Mouse (Mus musculus) G1E (cell line): ENCODE results near the gene Adamts2. TPM values are rescaled to one million over a fixed set of nuclear protein-coding genes. Genes with fewer than 3 reads are reported as not detected.

Experiments
- ATAC-seq: 2 replicates; pipeline ENCODE4 v1.8.0; 2016; ENCODE audit warnings: mild to moderate bottlenecking; ENCODE audit not compliant: insufficient number of reproducible peaks, poor library complexity, low FRiP score, severe bottlenecking; ENCODE audit errors: extremely low read depth
- DNase-seq: peaks from one replicate; pipeline ENCODE4 v3.0.0; 2012; ENCODE audit warnings: low spot score
- H3K27me3 ChIP-seq: 2 replicates; pipeline ENCODE4 v1.6.1; 2012; ENCODE audit warnings: mild to moderate bottlenecking, low read length, inconsistent platforms; ENCODE audit not compliant: insufficient read depth
- H3K36me3 ChIP-seq: replicated peaks from 2 replicates; pipeline ENCODE3; 2012; ENCODE audit warnings: mild to moderate bottlenecking, inconsistent platforms
- H3K4me1 ChIP-seq: 2 replicates; pipeline ENCODE4 v1.6.1; 2012; ENCODE audit warnings: low read depth, low read length, inconsistent platforms, mixed read lengths; ENCODE audit not compliant: insufficient read depth
- H3K4me3 ChIP-seq: 2 replicates; pipeline ENCODE4 v1.5.1; 2012; ENCODE audit warnings: low read depth, mild to moderate bottlenecking, inconsistent platforms, low read length, moderate library complexity, mixed read lengths
- H3K9me3 ChIP-seq: replicated peaks from 2 replicates; pipeline ENCODE4 v1.6.1; 2012; ENCODE audit warnings: inconsistent platforms
- CTCF ChIP-seq: IDR thresholded peaks from 2 replicates; pipeline ENCODE4 v1.5.1; 2012; ENCODE audit warnings: low read depth, low read length, inconsistent platforms, mixed read lengths
- GATA1 ChIP-seq: IDR thresholded peaks from 2 replicates; pipeline ENCODE4 v1.6.1; 2012; ENCODE audit warnings: borderline replicate concordance, low read length, inconsistent platforms, mixed read lengths
- GATA2 ChIP-seq: IDR thresholded peaks from 2 replicates; pipeline ENCODE4 v1.6.1; 2012; ENCODE audit warnings: low read depth, low read length, inconsistent platforms, borderline replicate concordance
- POLR2AphosphoS5 ChIP-seq: IDR thresholded peaks from 2 replicates; pipeline ENCODE4 v1.6.1; 2012; ENCODE audit warnings: low read depth, low read length, inconsistent platforms; ENCODE audit not compliant: insufficient replicate concordance
- TAL1 ChIP-seq: conservative IDR thresholded peaks from 2 replicates; pipeline ENCODE4 v1.6.1; 2012; ENCODE audit warnings: low read depth, low read length, inconsistent platforms, mixed read lengths
- polyA plus RNA-seq: library from polyadenylated mRNA; stranded (reverse); fragments of >175 nt; gene quantifications from 2 replicates; pipeline ENCODE4 v1.2.3, GENCODE M21; 2012
- total RNA-seq, 2 experiments: library from RNA; stranded (forward) in 1 of 2; stranded (reverse) in 1 of 2; fragments of 200-1000 nt in 1 of 2; fragments of >200 nt in 1 of 2; fragmentation: Nextera tagmentation in 1 of 2; gene quantifications; 2 replicates each; pipeline ENCODE4 v1.2.3; 2014 to 2017

Gene Adamts2
- total and polyA plus RNA-seq, 3 experiments = 0.05 TPM; not detected in 2

DNA sequence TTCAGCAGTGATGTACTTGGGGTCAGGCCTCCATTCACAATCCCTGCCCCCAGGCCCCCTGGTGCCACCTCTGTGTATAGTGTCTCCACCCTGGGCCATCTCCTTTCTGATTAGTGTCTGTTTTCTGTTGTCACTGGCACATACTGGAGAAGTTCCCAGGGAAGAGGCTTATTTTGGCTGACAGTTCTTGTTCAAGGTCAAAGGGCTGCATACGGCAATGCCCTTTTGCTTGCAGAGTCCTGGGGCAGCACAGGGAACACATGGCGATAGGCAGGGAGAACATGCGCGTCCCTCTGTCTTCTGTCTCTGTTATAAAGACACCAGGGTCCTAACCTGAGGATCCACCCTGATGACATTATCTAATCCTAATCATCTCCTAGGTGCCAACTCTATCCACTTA, 87.8 kb downstream of the Adamts2 start:
- no peak for TF ChIP-seq GATA2
- no peak for TF ChIP-seq GATA1
- no peak for TF ChIP-seq CTCF
- TF ChIP-seq TAL1 = no peak
- no peak for TF ChIP-seq POLR2AphosphoS5
- peaks cover 44% of the 10 kb centered on the region for H3K9me3 ChIP-seq
- no peak overlapping the region for H3K4me3 ChIP-seq
- no peaks in the 10 kb centered on the region for H3K36me3 ChIP-seq
- no peak for ATAC-seq
- no peak for DNase-seq
- no peaks in the 10 kb centered on the region for H3K27me3 ChIP-seq
- no peaks in the 10 kb centered on the region for H3K4me1 ChIP-seq

DNA sequence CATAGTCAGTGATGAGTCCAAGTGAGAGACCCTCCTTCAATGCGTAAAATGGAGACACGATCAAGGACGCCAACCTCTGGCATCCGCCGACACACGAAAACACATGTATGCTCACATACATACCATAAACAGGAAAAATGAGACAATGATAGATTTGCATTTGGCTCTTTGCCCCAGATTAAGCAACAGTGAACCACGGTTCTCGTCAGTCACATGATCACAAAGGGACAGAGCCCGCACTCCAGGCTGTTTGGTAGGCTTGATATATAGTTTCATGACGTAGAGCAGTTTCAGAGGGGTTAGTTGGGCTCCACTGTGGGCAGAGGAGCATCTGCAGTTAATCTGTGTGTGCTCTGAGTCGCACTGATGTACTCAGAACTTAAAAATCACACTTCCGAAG, 98.1 kb downstream of the Adamts2 start:
- no peaks in the 10 kb centered on the region for H3K36me3 ChIP-seq
- no peaks in the 10 kb centered on the region for H3K4me1 ChIP-seq
- peaks cover 42% of the 10 kb centered on the region for H3K9me3 ChIP-seq
- no peak for DNase-seq
- TF ChIP-seq GATA2 = no peak
- TF ChIP-seq GATA1 = no peak
- no peak for TF ChIP-seq CTCF
- TF ChIP-seq TAL1 = no peak
- no peak for TF ChIP-seq POLR2AphosphoS5
- no peaks in the 10 kb centered on the region for H3K27me3 ChIP-seq
- H3K4me3 ChIP-seq = no peak overlapping the region
- ATAC-seq = no peak

DNA sequence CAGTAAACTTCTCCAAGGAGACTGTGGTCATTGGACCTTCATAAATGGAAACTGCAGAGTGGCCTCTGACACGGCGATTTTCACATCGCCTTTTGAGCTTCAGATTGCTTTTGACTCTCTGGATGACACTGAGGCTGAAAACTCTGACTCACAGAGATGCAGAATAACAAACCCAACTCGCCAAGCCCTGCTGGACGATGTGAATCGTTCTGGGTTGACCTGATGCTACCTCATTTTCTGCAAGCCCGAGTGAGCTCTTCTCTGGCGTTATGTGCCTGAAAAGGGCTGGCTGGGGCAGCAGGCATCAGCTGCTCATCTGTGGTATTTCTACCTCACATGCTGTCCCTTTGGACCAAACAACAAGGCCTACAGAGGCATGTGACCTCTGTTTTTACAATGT, 98.6 kb downstream of the Adamts2 start:
- no peak for TF ChIP-seq TAL1
- no peak for TF ChIP-seq GATA1
- no peak for TF ChIP-seq CTCF
- Histone ChIP-seq H3K4me1 (no peaks in the 10 kb centered on the region), H3K9me3 (peaks cover 42% of the 10 kb centered on the region), H3K27me3 (no peaks in the 10 kb centered on the region), H3K36me3 (no peaks in the 10 kb centered on the region), H3K4me3 (no peak overlapping the region)
- DNase-seq = no peak
- no peak for ATAC-seq

DNA sequence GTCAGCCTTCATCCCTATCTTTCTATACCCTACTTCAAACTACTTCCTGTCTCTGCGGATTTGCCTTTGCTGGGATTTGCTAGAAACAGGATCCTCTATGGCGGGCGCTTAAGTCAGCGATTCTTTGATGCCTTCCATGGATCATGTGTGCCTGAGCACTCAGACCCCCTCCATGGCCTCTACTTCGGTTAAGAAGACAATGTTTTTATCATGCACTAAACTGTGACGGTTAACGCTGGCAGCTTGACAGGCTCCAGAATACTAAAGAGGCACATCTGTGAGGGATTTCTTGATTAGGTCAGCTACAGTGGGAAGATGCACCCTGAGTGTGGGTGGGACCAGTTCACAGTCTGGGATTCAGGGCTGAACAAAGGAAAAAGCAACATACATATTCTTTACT, 101.5 kb downstream of the Adamts2 start:
- Histone ChIP-seq H3K9me3 (peaks cover 56% of the 10 kb centered on the region), H3K36me3 (no peaks in the 10 kb centered on the region), H3K4me1 (no peaks in the 10 kb centered on the region), H3K4me3 (no peak overlapping the region), H3K27me3 (no peaks in the 10 kb centered on the region)
- no peak for ATAC-seq
- no peak for TF ChIP-seq GATA1
- no peak for TF ChIP-seq GATA2
- TF ChIP-seq CTCF = no peak
- TF ChIP-seq POLR2AphosphoS5 = no peak
- TF ChIP-seq TAL1 = no peak
- DNase-seq = no peak

DNA sequence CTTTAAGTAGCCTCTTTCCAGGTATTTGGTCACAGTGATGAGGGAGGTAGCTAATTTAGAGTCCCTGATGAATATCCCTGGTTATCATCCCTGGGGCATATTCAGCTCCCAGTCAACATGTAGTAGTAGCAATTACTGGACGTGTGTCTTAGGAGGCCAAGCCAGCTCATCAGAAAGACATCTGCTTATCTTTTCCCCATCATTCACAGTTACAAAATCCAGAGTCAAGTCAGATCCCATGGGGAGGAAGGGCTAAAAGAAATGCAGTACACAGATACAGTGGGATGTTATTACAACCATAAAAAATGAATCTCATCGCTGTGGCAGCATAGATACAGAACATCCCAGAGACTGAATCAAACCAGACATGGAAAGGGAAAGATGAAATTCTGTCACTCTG, 102.6 kb downstream of the Adamts2 start:
- ATAC-seq = no peak
- H3K36me3 ChIP-seq = no peaks in the 10 kb centered on the region
- H3K4me1 ChIP-seq = no peaks in the 10 kb centered on the region
- H3K9me3 ChIP-seq = peaks cover 60% of the 10 kb centered on the region
- no peak overlapping the region for H3K4me3 ChIP-seq
- no peak for DNase-seq
- no peaks in the 10 kb centered on the region for H3K27me3 ChIP-seq
- TF ChIP-seq GATA1 (no peak), CTCF (no peak), GATA2 (no peak), TAL1 (no peak), POLR2AphosphoS5 (no peak)

DNA sequence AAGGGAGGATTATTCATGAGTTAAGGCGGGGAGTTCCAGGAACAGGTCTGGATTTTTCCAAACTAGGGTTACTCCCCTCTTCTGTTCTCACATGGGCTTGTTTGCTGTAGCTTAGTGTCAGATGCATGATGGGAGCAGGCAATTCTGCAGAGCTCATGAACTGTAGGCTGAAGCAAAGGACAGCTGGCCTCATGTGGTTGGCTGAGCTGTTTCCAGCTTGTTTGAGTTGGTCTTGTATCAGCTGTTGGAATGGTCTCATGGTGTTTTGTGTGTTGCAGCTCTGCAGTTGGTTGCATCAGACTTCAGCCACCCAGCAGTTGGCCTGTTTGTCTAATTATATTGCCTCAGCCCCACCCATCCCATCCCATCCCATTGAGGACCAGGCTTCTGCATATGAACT, 105.4 kb downstream of the Adamts2 start:
- DNase-seq = no peak
- ATAC-seq = no peak
- TF ChIP-seq GATA1 = no peak
- TF ChIP-seq GATA2 = no peak
- TF ChIP-seq TAL1 = no peak
- no peak for TF ChIP-seq CTCF
- no peak for TF ChIP-seq POLR2AphosphoS5
- peaks cover 52% of the 10 kb centered on the region for H3K9me3 ChIP-seq
- H3K4me1 ChIP-seq = no peaks in the 10 kb centered on the region
- no peaks in the 10 kb centered on the region for H3K36me3 ChIP-seq
- H3K4me3 ChIP-seq = no peak overlapping the region
- no peaks in the 10 kb centered on the region for H3K27me3 ChIP-seq
